Mouse (Mus musculus): ENCODE results near the gene Ncf2.

Ncf2 gene

DNA sequence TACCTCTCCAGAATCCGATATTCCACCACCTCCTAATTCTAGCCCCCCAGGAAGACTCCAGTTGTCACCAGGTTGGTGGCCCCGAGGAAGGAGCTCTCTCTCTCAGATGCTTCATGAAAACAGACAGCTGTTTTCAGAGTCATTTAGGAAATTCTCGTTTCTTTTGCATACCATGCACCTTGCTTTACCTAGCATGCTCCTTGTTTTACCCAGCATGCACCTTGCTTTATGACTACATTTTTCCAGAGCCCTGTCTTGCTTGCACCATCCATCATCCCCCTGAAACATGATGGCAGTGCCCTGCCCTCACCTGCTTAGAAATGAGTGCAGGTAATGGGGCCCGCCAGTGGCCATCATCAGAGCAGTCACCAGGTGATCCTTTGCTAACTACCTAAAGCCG is 31.6 kb downstream of the Ncf2 start:
- 66% methylated on average over 5 of the region's 5 CpGs for WGBS

DNA sequence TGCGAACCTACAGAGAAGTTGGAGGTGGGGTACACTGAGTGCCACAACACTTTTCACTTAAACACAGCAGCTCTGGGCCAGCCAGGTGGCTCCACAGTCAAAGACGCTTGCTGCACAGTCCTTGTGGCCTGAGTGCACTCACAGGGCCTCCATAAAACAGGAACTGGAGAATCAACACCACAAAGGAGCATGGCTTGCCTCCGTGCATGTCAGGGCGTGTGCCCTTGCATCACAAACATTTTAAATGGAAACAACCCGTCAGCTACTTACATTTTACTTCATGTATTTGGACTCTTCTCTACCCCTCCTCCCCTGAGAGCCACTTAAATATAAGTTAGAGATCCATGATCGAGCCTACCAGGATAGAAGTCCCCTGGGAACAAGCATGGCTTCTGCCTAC is 32.3 kb downstream of the Ncf2 start:
- WGBS = 86% methylated on average over 6 of the region's 6 CpGs

DNA sequence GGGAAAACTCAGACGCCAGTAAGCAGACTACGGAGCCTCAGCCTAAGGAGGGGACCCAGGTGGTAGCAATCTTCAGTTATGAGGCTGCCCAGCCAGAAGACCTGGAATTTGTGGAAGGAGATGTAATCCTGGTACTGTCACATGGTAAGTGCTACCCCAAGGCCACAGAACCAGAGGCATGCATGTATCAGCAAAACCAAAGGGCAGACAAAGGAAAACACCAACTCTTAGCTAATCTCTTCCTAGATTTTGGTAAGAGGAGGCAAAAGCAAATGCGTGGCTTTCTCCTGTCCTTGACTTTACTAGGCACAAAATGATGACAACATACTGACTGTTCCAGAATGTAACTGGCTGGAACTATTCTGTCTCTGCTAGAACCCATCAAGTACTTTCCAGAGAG is 35.1 kb downstream of the Ncf2 start:
- 92% methylated on average over 3 of the region's 3 CpGs for WGBS

DNA sequence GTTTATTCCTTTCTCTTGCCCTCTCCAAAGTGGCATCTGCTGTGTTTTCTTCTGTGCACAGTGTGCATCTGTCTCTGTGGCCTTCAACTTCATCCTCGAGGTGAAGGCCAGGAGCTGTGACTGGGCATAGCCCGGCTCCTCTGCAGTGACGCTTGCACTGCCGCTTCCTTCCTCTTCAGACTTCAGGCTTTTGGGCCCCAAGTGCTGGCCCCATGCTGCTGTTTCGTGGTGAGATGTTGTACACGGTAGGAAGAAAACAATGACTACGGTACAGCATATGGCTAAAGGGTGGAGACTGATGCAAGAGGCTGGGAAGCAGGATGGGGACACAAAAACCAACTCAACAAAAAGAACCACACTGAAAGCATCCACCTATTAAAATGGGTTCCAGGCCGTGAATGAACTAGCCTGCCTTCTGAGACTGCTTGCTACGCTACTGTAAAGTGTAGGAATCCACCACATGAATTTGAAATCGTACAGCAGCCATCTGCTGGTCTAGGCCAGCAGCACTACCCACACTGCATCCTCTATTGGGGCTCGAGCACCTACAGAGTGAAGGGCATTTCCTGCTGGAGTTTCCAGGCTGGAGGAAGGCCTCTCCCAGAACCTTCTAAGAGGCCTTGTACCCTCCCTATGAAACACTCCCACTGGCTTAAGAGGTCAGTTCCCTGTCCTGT is 38.2 kb downstream of the Ncf2 start:
- 50% methylated on average over 11 of the region's 11 CpGs for WGBS

DNA sequence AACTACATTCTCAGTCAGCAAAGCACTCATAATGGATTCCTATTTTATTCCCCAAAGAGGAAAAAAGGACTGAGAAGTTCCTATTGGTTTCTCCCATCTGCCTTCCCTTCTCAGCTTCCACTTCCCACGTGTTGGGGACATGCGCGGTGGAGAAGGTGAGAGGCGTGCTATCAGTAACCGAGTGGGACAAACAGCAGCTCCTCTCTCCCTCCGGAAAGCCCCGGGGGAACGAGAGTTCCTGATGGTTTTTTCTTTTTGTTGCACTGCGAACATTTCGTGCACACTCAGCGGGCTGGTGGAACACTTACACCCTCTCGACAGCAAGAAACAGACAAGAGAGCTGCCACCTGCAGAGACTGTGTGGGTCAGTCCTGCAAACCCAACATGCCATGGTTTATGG is 38.8 kb downstream of the Ncf2 start:
- 42% methylated on average over 12 of the region's 12 CpGs for WGBS

DNA sequence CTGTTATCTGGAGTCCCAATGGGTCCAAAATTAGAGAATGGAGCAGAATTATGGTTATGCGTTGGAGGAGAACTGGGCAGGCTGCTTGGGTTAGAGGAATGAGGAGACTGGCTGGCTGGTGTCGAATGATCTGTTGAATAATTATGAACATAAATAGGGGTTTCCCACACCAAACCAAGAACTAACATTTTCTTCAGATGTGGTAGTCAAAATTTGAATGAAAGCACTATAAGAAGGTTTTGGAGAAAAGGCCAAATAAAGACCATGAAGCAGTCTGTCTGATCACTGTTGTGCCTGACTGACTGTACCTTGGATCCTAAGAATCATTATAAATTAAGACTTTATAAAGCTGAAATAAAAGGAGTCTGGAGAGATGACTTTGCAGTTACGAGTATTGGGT is 40.3 kb downstream of the Ncf2 start:
- 82% methylated on average over 3 of the region's 3 CpGs for WGBS

DNA sequence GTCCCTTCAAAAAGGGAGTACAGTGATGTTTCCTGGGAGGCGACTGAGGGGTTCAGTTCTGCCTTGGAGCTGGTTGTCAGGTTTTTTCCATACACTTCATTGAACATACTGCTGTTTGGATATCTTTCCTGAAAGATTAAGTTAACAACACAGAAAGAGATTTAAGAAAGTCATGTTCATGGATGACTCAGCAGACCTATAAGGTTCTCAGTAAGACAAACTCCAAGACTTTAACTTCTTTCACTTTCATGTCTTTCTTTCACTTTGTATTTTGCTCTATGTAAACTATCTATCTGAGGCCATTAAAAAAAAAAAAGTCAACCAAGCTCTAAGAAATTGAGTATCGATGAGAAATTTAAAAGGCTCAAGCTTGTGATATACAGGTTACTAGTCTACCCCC is 41.1 kb downstream of the Ncf2 start:
- 93% methylated on average over 2 of the region's 2 CpGs for WGBS

DNA sequence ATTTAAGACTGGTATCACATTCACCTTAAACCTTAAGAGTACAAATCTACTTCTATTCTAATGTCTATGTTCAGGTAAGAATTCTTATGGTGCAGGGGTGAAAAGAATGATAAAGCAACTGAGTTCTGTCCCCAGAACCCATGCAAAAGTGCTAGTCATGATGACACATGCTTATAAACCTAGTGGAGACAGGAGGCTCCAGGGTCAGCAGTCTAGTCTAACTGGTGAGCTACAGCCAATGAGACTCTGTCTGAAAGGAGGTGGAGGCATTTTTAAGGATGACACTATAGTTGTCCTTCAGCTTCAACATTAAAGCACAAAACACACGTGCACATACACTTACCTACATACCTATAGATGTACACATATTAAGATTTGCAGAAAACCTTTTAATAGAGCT is 44.6 kb downstream of the Ncf2 start:
- WGBS = 82% methylated on average over 1 of the region's 1 CpGs

DNA sequence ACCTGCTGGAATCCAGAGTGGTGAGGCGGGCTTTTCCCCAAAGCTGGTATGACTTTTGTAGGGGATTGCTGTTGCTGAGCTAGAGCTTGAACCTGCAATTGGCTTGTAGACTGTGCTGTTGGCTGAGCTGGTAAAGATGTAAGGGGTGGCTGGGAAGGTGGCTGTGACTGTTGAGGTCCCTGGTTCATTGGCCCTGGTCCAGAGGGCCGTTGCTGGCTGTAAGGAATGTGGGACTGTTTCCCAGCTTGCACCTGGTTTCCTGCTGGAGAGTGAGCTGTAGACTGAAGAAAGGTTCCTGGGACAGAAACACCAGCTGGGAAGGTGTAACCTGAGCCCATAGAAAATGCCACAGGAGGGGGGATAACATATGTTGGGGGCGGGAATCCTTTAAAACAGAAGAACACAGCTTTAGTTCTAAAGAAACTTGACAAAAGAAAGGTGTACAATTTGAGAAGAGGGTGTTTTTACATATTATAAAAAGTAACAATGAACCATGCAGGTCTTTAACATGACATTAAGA is 45.3 kb downstream of the Ncf2 start:
- WGBS = 75% methylated on average over 3 of the region's 3 CpGs

DNA sequence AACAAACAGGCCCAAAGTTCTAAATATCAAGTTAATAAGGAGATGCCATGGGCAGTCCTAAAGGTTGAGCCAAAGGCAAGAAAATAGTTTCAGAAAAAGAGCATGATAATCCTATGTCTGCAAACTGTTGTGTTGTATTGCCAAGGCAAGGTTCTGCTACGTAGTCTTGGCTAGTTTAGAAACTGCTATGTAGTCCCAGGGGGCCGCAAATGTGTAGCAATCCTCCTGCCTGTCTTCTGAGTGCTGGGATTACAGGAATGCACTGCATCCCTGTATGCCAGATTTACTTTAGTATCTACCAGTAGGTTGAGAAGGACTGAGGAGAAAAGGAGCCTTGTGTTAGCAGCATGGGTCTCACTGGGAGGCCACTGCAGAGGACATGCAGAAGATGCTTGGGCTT is 46.9 kb downstream of the Ncf2 start:
- 94% methylated on average over 2 of the region's 2 CpGs for WGBS

DNA sequence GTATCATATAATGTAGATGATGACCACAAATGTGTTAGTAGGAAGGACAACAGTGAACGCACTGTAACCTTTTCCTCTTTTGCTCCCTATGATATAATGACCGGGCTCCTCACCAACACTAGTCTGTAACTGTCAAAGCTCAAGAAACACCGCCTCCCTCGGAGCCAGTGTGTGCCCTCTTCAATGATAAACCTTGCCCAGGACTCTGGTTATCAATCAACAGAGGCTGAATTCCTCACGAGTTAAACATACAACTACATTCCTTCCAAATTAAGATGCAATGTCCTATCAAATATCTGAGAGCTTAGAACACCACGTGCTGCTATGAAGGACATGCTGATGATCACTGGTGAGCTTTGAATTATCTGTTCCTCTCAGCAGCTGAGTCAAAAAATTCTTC is 69.9 kb downstream of the Ncf2 start:
- WGBS = 95% methylated on average over 6 of the region's 6 CpGs

DNA sequence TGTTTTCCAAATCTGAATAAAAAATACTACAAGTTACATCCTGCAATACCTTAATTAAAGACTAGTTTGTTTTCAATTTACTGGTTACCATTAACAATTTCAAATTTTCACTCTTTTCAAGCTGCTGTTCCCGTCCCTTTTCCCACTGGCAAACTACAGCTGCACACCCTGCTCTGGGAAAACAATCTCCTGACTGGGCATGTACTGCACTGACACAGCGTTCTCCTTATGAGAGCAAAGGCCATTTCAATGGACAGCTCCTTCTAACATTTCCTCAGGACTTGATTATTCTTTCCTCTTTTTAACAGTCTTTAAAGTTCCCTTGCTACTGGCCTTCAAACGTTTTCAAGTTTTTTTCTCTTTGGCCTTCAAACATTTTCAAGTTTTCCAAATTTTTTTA is 71.0 kb downstream of the Ncf2 start:
- WGBS = 61% methylated on average over 3 of the region's 3 CpGs
